Mouse (Mus musculus): ENCODE measurements at regions not wholly inside any gene's neighbourhood (a gene's known extent, or its start where the extent isn't known, plus 50 kb on each side); places are given as distances from the start of the nearest gene placed in this dataset.
A peak's percentile ranks its signal among the peaks of the same experiment; 100 is the strongest.

GRCm38 (mm10) chr5:52309317-52310060, 54.1 kb upstream of the Sod3 start:
- peak; percentile 51 to 54 for DNase-seq

- DNase-seq: no peak
Measured at GRCm38 (mm10) chr5:52296303-52296702, 67.3 kb upstream of the Sod3 start.

GRCm38 (mm10) chr5:52294466-52294865, 69.1 kb upstream of the Sod3 start:
- no peak for DNase-seq

- DNase-seq: no peak
Measured at GRCm38 (mm10) chr5:52288319-52288718, 75.3 kb upstream of the Sod3 start.

GRCm38 (mm10) chr5:52280871-52281270, 82.7 kb upstream of the Sod3 start:
- DNase-seq: no peak

GRCm38 (mm10) chr5:52278111-52278510, 85.5 kb upstream of the Sod3 start:
- no peak for DNase-seq

GRCm38 (mm10) chr5:52263214-52263613, 72.9 kb upstream of the Dhx15 start:
- no peak for DNase-seq

- DNase-seq: no peak
Measured at GRCm38 (mm10) chr5:52258075-52258474, 67.8 kb upstream of the Dhx15 start.

- DNase-seq: peak in 1 of 2 experiments; percentile 5
Measured at GRCm38 (mm10) chr5:52254602-52255071, 64.3 kb upstream of the Dhx15 start.

GRCm38 (mm10) chr5:52249804-52250203, 59.5 kb upstream of the Dhx15 start:
- DNase-seq: no peak

GRCm38 (mm10) chr5:52243931-52244330, 53.6 kb upstream of the Dhx15 start:
- no peak for DNase-seq

- DNase-seq: no peak
Measured at GRCm38 (mm10) chr5:52242414-52242813, 52.1 kb upstream of the Dhx15 start.

GRCm38 (mm10) chr5:52240540-52240939, 50.2 kb upstream of the Dhx15 start:
- peak in 1 of 2 experiments; percentile 34 for DNase-seq
